Mouse (Mus musculus) kidney, embryonic 14.5 days (tissue): ENCODE results near the gene Ksr2. TPM values are rescaled to one million over a fixed set of nuclear protein-coding genes. Genes with fewer than 3 reads are reported as not detected.
A peak's percentile ranks its signal among the peaks of the same experiment; 100 is the strongest.

ENCODE experiments used
- ATAC-seq: fragments of 200-750 bp; cut with Nextera tagmentation; 2 replicates; pipeline ENCODE4 v1.8.0; 2017; ENCODE audit warnings: moderate number of reproducible peaks, mild to moderate bottlenecking, moderate TSS enrichment, moderate library complexity; ENCODE audit not compliant: low FRiP score, low TSS enrichment
- H3K27ac ChIP-seq: fragments of 300-500 bp; sonication (generic); 2 replicates; pipeline ENCODE4 v1.5.1; 2014; ENCODE audit warnings: low read depth, mild to moderate bottlenecking, low read length, moderate library complexity, mixed read lengths
- H3K27me3 ChIP-seq: fragments of 300-500 bp; sonication (generic); 2 replicates; pipeline ENCODE4 v1.6.1; 2014; ENCODE audit warnings: mild to moderate bottlenecking, low read length; ENCODE audit not compliant: control insufficient read depth, insufficient read depth
- H3K36me3 ChIP-seq: fragments of 300-500 bp; sonication (generic); 2 replicates; pipeline ENCODE4 v1.6.1; 2014; ENCODE audit warnings: low read length, mixed read lengths; ENCODE audit not compliant: control insufficient read depth, insufficient read depth
- H3K4me1 ChIP-seq: fragments of 300-500 bp; sonication (generic); 2 replicates; pipeline ENCODE4 v1.6.1; 2014; ENCODE audit warnings: low read length, mixed read lengths; ENCODE audit not compliant: control insufficient read depth, insufficient read depth
- H3K4me2 ChIP-seq: fragments of 300-500 bp; sonication (generic); replicated peaks from 2 replicates; pipeline ENCODE4 v1.6.1; 2014; ENCODE audit warnings: low read depth, mild to moderate bottlenecking, low read length
- H3K4me3 ChIP-seq: fragments of 300-500 bp; sonication (generic); 2 replicates; pipeline ENCODE4 v1.5.1; 2014; ENCODE audit warnings: mild to moderate bottlenecking, low read length
- H3K9ac ChIP-seq: fragments of 300-500 bp; sonication (generic); 2 replicates; pipeline ENCODE4 v1.6.1; 2014; ENCODE audit warnings: low read depth, mild to moderate bottlenecking, low read length, moderate library complexity
- H3K9me3 ChIP-seq: fragments of 300-500 bp; sonication (generic); 2 replicates; pipeline ENCODE4 v1.6.1; 2016; ENCODE audit warnings: low read length; ENCODE audit not compliant: control insufficient read depth
- WGBS: fragments of 180-500 bp; shearing (Covaris S2); extraction: QIAGEN DNeasy Blood & Tissue Kit; methylation state at CpG from one replicate; pipeline ENCODE4 v1.1.7; 2014; 5-methylcytosine and 5-hydroxymethylcytosine counted together
- polyA plus RNA-seq: library from polyadenylated mRNA; unstranded; fragments of >200 nt; fragmentation: Nextera tagmentation; extraction: Ambion mirVana; gene quantifications from 2 replicates; pipeline ENCODE4 v1.2.1, GENCODE M21; 2014

Ksr2 gene
- polyA plus RNA-seq, 1 experiment from 2014 or later, result 0.58 TPM

GRCm38 (mm10) chr5:117651238-117651886 is 237.6 kb downstream of the Ksr2 start:
- Histone ChIP-seq H3K9ac (no peak overlapping the region), H3K27me3 (0 out of 2 replicates have a peak, but pooled peaks cover 5% of the 10 kb centered on the region), H3K36me3 (no peaks in the 10 kb centered on the region), H3K4me2 (no peak overlapping the region), H3K4me3 (no peak overlapping the region), H3K9me3 (no peaks in the 10 kb centered on the region), H3K27ac (no peak overlapping the region), H3K4me1 (peaks cover 10% of the 10 kb centered on the region)
- ATAC-seq, result peak; percentile 92
- 16% methylated on average over 14 of the region's 14 CpGs for WGBS

GRCm38 (mm10) chr5:117658641-117659040 is 244.8 kb downstream of the Ksr2 start:
- Histone ChIP-seq H3K4me3 (no peak overlapping the region), H3K9me3 (no peaks in the 10 kb centered on the region), H3K4me1 (no peaks in the 10 kb centered on the region), H3K27me3 (0 out of 2 replicates have a peak, but pooled peaks cover 5% of the 10 kb centered on the region), H3K9ac (no peak overlapping the region), H3K27ac (no peak overlapping the region), H3K36me3 (no peaks in the 10 kb centered on the region), H3K4me2 (no peak overlapping the region)
- no peak; the same call in 1 of the 2 replicates for ATAC-seq
- WGBS, result 28% methylated on average over 6 of the region's 6 CpGs

- Histone ChIP-seq H3K36me3 (no peaks in the 10 kb centered on the region), H3K9me3 (no peaks in the 10 kb centered on the region), H3K4me3 (no peak overlapping the region), H3K9ac (no peak overlapping the region), H3K27ac (no peak overlapping the region), H3K27me3 (no peaks in the 10 kb centered on the region), H3K4me2 (no peak overlapping the region), H3K4me1 (no peaks in the 10 kb centered on the region)
- ATAC-seq, result 0 out of 2 replicates have a peak, but pooled peaks have one; percentile 28
- WGBS, result 31% methylated on average over 13 of the region's 13 CpGs
Measured at GRCm38 (mm10) chr5:117659596-117659995, 245.8 kb downstream of the Ksr2 start.

GRCm38 (mm10) chr5:117665181-117665580 is 251.4 kb downstream of the Ksr2 start:
- no peak overlapping the region for H3K4me3 ChIP-seq

GRCm38 (mm10) chr5:117667314-117667713 is 253.5 kb downstream of the Ksr2 start:
- ATAC-seq, result no peak
- H3K36me3 ChIP-seq, result no peaks in the 10 kb centered on the region
- no peak overlapping the region for H3K9ac ChIP-seq
- H3K4me2 ChIP-seq, result no peak overlapping the region
- H3K9me3 ChIP-seq, result no peaks in the 10 kb centered on the region
- peaks cover 13% of the 10 kb centered on the region; the same call in 1 of the 2 replicates for H3K4me1 ChIP-seq
- no peak overlapping the region for H3K27ac ChIP-seq
- 67% methylated on average over 3 of the region's 4 CpGs for WGBS
- no peaks in the 10 kb centered on the region for H3K27me3 ChIP-seq
- no peak overlapping the region for H3K4me3 ChIP-seq

More at GRCm38 (mm10) chr5:117665181-117665580, 251.4 kb downstream of the Ksr2 start:
- Histone ChIP-seq H3K36me3 (no peaks in the 10 kb centered on the region), H3K4me1 (peaks cover 7% of the 10 kb centered on the region; the same call in 1 of the 2 replicates), H3K27ac (no peak overlapping the region), H3K9ac (no peak overlapping the region), H3K27me3 (no peaks in the 10 kb centered on the region), H3K9me3 (no peaks in the 10 kb centered on the region), H3K4me2 (peak overlapping the region; percentile 0)
- no peak for ATAC-seq
- WGBS, result 3% methylated on average over 9 of the region's 9 CpGs

GRCm38 (mm10) chr5:117669265-117669664 is 255.5 kb downstream of the Ksr2 start:
- H3K9me3 ChIP-seq, result no peaks in the 10 kb centered on the region
- H3K27ac ChIP-seq, result no peak overlapping the region
- no peak overlapping the region for H3K4me3 ChIP-seq
- no peaks in the 10 kb centered on the region for H3K36me3 ChIP-seq
- H3K4me2 ChIP-seq, result no peak overlapping the region
- H3K9ac ChIP-seq, result no peak overlapping the region
- ATAC-seq, result no peak
- H3K4me1 ChIP-seq, result peaks cover 13% of the 10 kb centered on the region; the same call in 1 of the 2 replicates
- no peaks in the 10 kb centered on the region for H3K27me3 ChIP-seq
- WGBS, result 77% methylated on average over 4 of the region's 4 CpGs

- ATAC-seq, result no peak
- H3K36me3 ChIP-seq, result no peaks in the 10 kb centered on the region
- no peak overlapping the region for H3K4me2 ChIP-seq
- H3K4me1 ChIP-seq, result peaks cover 13% of the 10 kb centered on the region; the same call in 1 of the 2 replicates
- H3K27me3 ChIP-seq, result no peaks in the 10 kb centered on the region
- no peak overlapping the region for H3K9ac ChIP-seq
- no peak overlapping the region for H3K4me3 ChIP-seq
- H3K9me3 ChIP-seq, result no peaks in the 10 kb centered on the region
- WGBS, result 50% methylated on average over 7 of the region's 7 CpGs
- no peak overlapping the region for H3K27ac ChIP-seq
Measured at GRCm38 (mm10) chr5:117669843-117670242, 256.0 kb downstream of the Ksr2 start.

- Histone ChIP-seq H3K4me2 (no peak overlapping the region), H3K27ac (no peak overlapping the region), H3K9ac (no peak overlapping the region), H3K9me3 (no peaks in the 10 kb centered on the region), H3K27me3 (no peaks in the 10 kb centered on the region), H3K4me1 (peaks cover 13% of the 10 kb centered on the region; the same call in 1 of the 2 replicates), H3K36me3 (no peaks in the 10 kb centered on the region), H3K4me3 (no peak overlapping the region)
- 52% methylated on average over 6 of the region's 6 CpGs for WGBS
- no peak for ATAC-seq
Measured at GRCm38 (mm10) chr5:117671362-117671761, 257.6 kb downstream of the Ksr2 start.

GRCm38 (mm10) chr5:117675840-117676239 is 262.0 kb downstream of the Ksr2 start:
- Histone ChIP-seq H3K27ac (no peak overlapping the region), H3K4me1 (peaks cover 12% of the 10 kb centered on the region), H3K4me2 (no peak overlapping the region), H3K9ac (no peak overlapping the region), H3K36me3 (no peaks in the 10 kb centered on the region), H3K4me3 (no peak overlapping the region), H3K9me3 (no peaks in the 10 kb centered on the region), H3K27me3 (no peaks in the 10 kb centered on the region)
- ATAC-seq, result no peak
- WGBS, result 74% methylated on average over 8 of the region's 8 CpGs
